Mouse (Mus musculus): ENCODE measurements around the gene Fars2. TPM values are rescaled to one million over a fixed set of nuclear protein-coding genes. Genes with fewer than 3 reads are reported as not detected.

Gene Fars2
- total and polyA plus RNA-seq, 2 experiments from 2014 or later = 21.5 to 34.6 TPM

DNA sequence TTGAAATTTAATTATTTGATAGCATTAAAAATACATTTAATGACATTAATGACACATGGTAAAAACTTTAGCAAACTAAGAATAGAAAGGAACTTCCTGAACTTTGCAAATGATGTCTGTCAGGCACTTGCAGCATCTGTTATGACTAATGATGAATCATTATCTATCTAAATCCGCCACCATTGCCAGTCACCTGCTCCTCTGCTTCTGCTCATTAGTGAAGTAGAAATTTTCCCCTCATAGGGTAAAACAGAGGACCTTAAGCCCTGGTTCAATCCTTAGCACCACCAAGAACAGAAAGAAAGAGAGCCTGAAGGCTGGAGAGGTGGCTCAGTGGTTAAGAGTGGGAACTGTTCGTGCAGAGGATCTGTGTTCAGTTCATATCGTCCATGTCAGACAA, 93.8 kb downstream of the Fars2 start:
- no peak for TF ChIP-seq CTCF (IDR thresholded peaks at IDR 0.05; ENCODE audit: low read depth)
- no peaks in the 10 kb centered on the region for H3K4me1 ChIP-seq (ENCODE audit: insufficient read depth, low read length)
- H3K27me3 ChIP-seq (ENCODE audit: insufficient read depth, low read length) = no peaks in the 10 kb centered on the region
- WGBS = 91% methylated on average over 3 of the region's 3 CpGs
- ATAC-seq (no peak), DNase-seq (ENCODE audit: low spot score) (no peak)
- no peaks in the 10 kb centered on the region for H3K36me3 ChIP-seq (ENCODE audit: insufficient read depth, low read length)
- H3K4me3 ChIP-seq (ENCODE audit: low read length) = no peak overlapping the region
- no peak overlapping the region for H3K27ac ChIP-seq
- H3K9ac ChIP-seq (replicated peaks; ENCODE audit: low read length) = no peak overlapping the region
- H3K9me3 ChIP-seq (ENCODE audit: low read length) = no peaks in the 10 kb centered on the region
- H3K4me2 ChIP-seq (ENCODE audit: low read depth, low read length) = no peak overlapping the region

DNA sequence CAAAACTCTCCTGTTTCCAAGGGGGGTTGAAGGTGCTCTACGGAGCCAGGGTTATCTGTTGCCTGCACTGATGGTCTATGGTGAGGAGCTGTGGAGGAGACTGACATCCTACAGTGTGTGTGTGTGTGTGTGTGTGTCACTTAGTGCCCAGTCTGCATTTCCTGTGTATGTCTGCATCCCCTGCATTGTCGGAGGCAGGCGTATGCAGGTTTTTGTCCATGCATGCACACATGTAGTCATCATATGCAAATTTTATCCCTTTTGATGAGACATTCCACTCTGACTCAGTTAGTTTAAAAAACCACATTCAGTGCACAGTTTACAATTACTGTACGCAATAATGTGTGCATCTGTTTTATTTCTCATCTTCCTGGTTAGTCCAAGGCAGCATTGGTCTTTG, 96.8 kb downstream of the Fars2 start:
- DNase-seq (ENCODE audit: low spot score) = no peak
- H3K9me3 ChIP-seq (ENCODE audit: low read length) = no peaks in the 10 kb centered on the region
- H3K4me2 ChIP-seq (ENCODE audit: low read depth, low read length) = no peak overlapping the region
- no peak overlapping the region for H3K4me3 ChIP-seq (ENCODE audit: low read length)
- H3K36me3 ChIP-seq (ENCODE audit: insufficient read depth, low read length) = no peaks in the 10 kb centered on the region
- H3K27me3 ChIP-seq (ENCODE audit: insufficient read depth, low read length) = no peaks in the 10 kb centered on the region
- no peak for TF ChIP-seq CTCF (IDR thresholded peaks at IDR 0.05; ENCODE audit: low read depth)
- ATAC-seq = no peak
- H3K9ac ChIP-seq (replicated peaks; ENCODE audit: low read length) = no peak overlapping the region
- WGBS = 93% methylated on average over 4 of the region's 4 CpGs
- no peaks in the 10 kb centered on the region for H3K4me1 ChIP-seq (ENCODE audit: insufficient read depth, low read length)
- no peak overlapping the region for H3K27ac ChIP-seq

DNA sequence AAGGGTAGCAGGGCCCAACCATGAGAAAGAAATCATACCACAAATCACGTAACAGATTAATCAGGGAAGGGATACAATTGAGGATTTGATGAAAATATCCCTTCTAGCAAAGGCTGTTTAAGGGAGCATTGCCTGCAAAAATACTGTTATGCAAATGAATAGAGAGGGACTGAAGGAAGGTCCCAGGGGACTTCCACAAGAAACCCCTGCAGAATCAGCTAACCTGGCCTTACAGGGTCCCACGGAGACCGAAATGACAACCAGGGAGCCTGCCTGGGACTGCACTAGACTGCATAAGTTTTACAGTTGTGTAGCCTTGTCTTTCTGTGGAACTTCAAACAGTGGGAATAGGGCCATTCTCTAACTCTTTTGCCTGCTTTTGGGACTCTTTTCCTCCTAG, 98.8 kb downstream of the Fars2 start:
- WGBS = 92% methylated on average over 3 of the region's 3 CpGs
- ATAC-seq (no peak), DNase-seq (ENCODE audit: low spot score) (no peak)
- Histone ChIP-seq H3K9ac (replicated peaks; ENCODE audit: low read length) (no peak overlapping the region), H3K27ac (no peak overlapping the region), H3K9me3 (ENCODE audit: low read length) (no peaks in the 10 kb centered on the region), H3K27me3 (ENCODE audit: insufficient read depth, low read length) (no peaks in the 10 kb centered on the region), H3K36me3 (ENCODE audit: insufficient read depth, low read length) (no peaks in the 10 kb centered on the region), H3K4me2 (ENCODE audit: low read depth, low read length) (no peak overlapping the region), H3K4me1 (ENCODE audit: insufficient read depth, low read length) (no peaks in the 10 kb centered on the region), H3K4me3 (ENCODE audit: low read length) (no peak overlapping the region)
- TF ChIP-seq CTCF (IDR thresholded peaks at IDR 0.05; ENCODE audit: low read depth) = no peak

GRCm38 (mm10) chr13:36218347-36218746, 101.1 kb downstream of the Fars2 start:
- H3K27ac ChIP-seq = no peak overlapping the region
- H3K4me1 ChIP-seq (ENCODE audit: insufficient read depth, low read length) = no peaks in the 10 kb centered on the region
- ATAC-seq (no peak), DNase-seq (ENCODE audit: low spot score) (no peak)
- no peaks in the 10 kb centered on the region for H3K9me3 ChIP-seq (ENCODE audit: low read length)
- H3K9ac ChIP-seq (replicated peaks; ENCODE audit: low read length) = no peak overlapping the region
- H3K36me3 ChIP-seq (ENCODE audit: insufficient read depth, low read length) = no peaks in the 10 kb centered on the region
- no peaks in the 10 kb centered on the region for H3K27me3 ChIP-seq (ENCODE audit: insufficient read depth, low read length)
- TF ChIP-seq CTCF (IDR thresholded peaks at IDR 0.05; ENCODE audit: low read depth) = no peak
- H3K4me2 ChIP-seq (ENCODE audit: low read depth, low read length) = no peak overlapping the region
- no peak overlapping the region for H3K4me3 ChIP-seq (ENCODE audit: low read length)
- 41% methylated on average over 4 of the region's 4 CpGs for WGBS

- H3K9ac ChIP-seq (replicated peaks; ENCODE audit: low read length) = no peak overlapping the region
- H3K36me3 ChIP-seq (ENCODE audit: insufficient read depth, low read length) = no peaks in the 10 kb centered on the region
- H3K27me3 ChIP-seq (ENCODE audit: insufficient read depth, low read length) = no peaks in the 10 kb centered on the region
- 88% methylated on average over 5 of the region's 5 CpGs for WGBS
- no peak overlapping the region for H3K27ac ChIP-seq
- H3K4me3 ChIP-seq (ENCODE audit: low read length) = no peak overlapping the region
- no peak for DNase-seq (ENCODE audit: low spot score)
- no peak overlapping the region for H3K4me2 ChIP-seq (ENCODE audit: low read depth, low read length)
- no peak for TF ChIP-seq CTCF (IDR thresholded peaks at IDR 0.05; ENCODE audit: low read depth)
- ATAC-seq = no peak
- no peaks in the 10 kb centered on the region for H3K9me3 ChIP-seq (ENCODE audit: low read length)
- no peaks in the 10 kb centered on the region for H3K4me1 ChIP-seq (ENCODE audit: insufficient read depth, low read length)
Measured at GRCm38 (mm10) chr13:36219506-36219905, 102.3 kb downstream of the Fars2 start.

GRCm38 (mm10) chr13:36221897-36222296, 104.7 kb downstream of the Fars2 start:
- Histone ChIP-seq H3K9ac (replicated peaks; ENCODE audit: low read length) (no peak overlapping the region), H3K4me2 (ENCODE audit: low read depth, low read length) (no peak overlapping the region), H3K4me1 (ENCODE audit: insufficient read depth, low read length) (peaks cover 4% of the 10 kb centered on the region; the same call in 1 of the 2 replicates), H3K4me3 (ENCODE audit: low read length) (no peak overlapping the region), H3K36me3 (ENCODE audit: insufficient read depth, low read length) (no peaks in the 10 kb centered on the region), H3K27me3 (ENCODE audit: insufficient read depth, low read length) (no peaks in the 10 kb centered on the region), H3K9me3 (ENCODE audit: low read length) (no peaks in the 10 kb centered on the region), H3K27ac (no peak overlapping the region)
- TF ChIP-seq CTCF (IDR thresholded peaks at IDR 0.05; ENCODE audit: low read depth) = peak; percentile 78
- ATAC-seq (no peak), DNase-seq (ENCODE audit: low spot score) (peak; percentile 61)
- WGBS = 79% methylated on average over 1 of the region's 1 CpGs

GRCm38 (mm10) chr13:36222721-36223120, 105.5 kb downstream of the Fars2 start:
- TF ChIP-seq CTCF (IDR thresholded peaks at IDR 0.05; ENCODE audit: low read depth) = no peak
- ATAC-seq (no peak), DNase-seq (ENCODE audit: low spot score) (no peak)
- no peaks in the 10 kb centered on the region for H3K9me3 ChIP-seq (ENCODE audit: low read length)
- no peak overlapping the region for H3K27ac ChIP-seq
- H3K27me3 ChIP-seq (ENCODE audit: insufficient read depth, low read length) = no peaks in the 10 kb centered on the region
- no peaks in the 10 kb centered on the region for H3K36me3 ChIP-seq (ENCODE audit: insufficient read depth, low read length)
- H3K4me3 ChIP-seq (ENCODE audit: low read length) = no peak overlapping the region
- H3K4me1 ChIP-seq (ENCODE audit: insufficient read depth, low read length) = peaks cover 4% of the 10 kb centered on the region; the same call in 1 of the 2 replicates
- no peak overlapping the region for H3K9ac ChIP-seq (replicated peaks; ENCODE audit: low read length)
- no peak overlapping the region for H3K4me2 ChIP-seq (ENCODE audit: low read depth, low read length)

Data from hindbrain, postnatal 0 days (tissue).